ENCODE assay signal across 8 mouse cellular contexts in the genomic region with DNA sequence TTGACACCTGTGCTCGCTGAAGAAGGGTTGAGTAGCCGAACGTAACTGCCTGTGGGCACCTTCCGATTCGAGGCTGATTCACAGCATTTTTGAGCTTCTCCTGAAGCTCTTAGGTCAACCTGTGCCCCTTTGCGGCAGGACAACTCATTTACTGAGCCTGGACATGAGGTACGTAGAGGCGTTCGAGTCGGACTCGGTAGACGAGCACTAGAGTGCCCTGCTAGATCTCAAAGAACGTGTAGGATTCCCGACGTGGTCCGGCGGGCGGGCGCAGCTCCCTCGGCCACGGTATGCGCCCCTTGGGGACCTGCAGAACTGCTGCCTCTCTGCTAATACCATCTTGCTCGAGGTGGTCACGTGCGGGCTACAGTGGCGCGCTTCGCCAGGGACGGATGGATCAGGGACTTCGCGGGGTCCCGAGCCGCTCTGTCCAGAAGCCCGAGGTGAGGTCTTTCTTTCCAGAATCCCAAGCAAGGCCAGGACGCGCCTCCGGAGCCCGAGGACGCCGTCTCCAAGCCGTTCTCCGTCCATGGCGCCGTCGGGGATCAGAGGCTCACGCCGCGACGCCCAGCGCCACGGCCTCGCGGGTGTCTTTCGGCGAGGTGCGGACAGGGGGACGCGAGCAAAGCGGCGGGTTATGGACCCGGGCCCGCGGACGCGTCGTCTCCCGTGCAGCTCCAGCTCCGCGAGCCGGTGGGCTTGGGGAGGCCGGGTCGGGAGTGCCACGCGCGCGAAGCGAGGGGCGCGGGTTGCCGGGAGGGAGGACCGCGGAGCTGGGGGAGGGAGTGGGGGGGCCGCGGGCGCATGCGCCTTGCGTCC. TPM values are rescaled to one million over a fixed set of nuclear protein-coding genes. Genes with fewer than 3 reads are reported as not detected.
DNase-seq lines count a peak whose midpoint lies in the region; ATAC-seq lines count a peak whose summit lies in the region.

A gene (plus strand): TSS at position 51 of the 819 bp plus-strand sequence.

- ATAC-seq in CD4-positive, CD25-positive, alpha-beta regulatory T cell, adult 4 months = peak; percentile 44
- ATAC-seq in granulocyte monocyte progenitor cell, adult 5-6 weeks (replicated peaks; ENCODE audit: poor library complexity, severe bottlenecking) = peak; percentile 51
- peak; percentile 79 for ATAC-seq in kidney, embryonic 15.5 days (replicated peaks; ENCODE audit: low FRiP score)
- ATAC-seq in liver, embryonic 15.5 days (ENCODE audit: insufficient read depth) = peak; percentile 34

- no peaks in the 10 kb centered on the region for H3K9me3 ChIP-seq in kidney, embryonic 15.5 days (replicated peaks)
- no peaks in the 10 kb centered on the region for H3K9me3 ChIP-seq in liver, embryonic 15.5 days (replicated peaks)

- DNase-seq in adrenal gland, adult 18-20 months (ENCODE audit: low spot score in 2 of 2) = no peak
- no peak for DNase-seq in adrenal gland, adult (ENCODE audit: inconsistent age in 2 of 2, low spot score in 1 of 2)
- peak; percentile 92 to 94 for DNase-seq in cerebellum, postnatal 10 days
- DNase-seq in retina, embryonic 14.5 days (ENCODE audit: low spot score) = peak; percentile 74

- 2% methylated on average over 82 of the region's 87 CpGs for WGBS in kidney, embryonic 15.5 days
- 3% methylated on average over 87 of the region's 87 CpGs for WGBS in liver, embryonic 15.5 days (ENCODE audit: insufficient replicate concordance)

- H3K9ac ChIP-seq in kidney, embryonic 15.5 days = peak within 1 kb of the TSS; percentile 73
- H3K9ac ChIP-seq in liver, embryonic 15.5 days = peak within 1 kb of the TSS; percentile 71

- peak within 1 kb of the TSS; percentile 94 for H3K4me2 ChIP-seq in kidney, embryonic 15.5 days
- peak within 1 kb of the TSS; percentile 99 for H3K4me2 ChIP-seq in liver, embryonic 15.5 days

- peaks cover 13% of the 10 kb centered on the region for H3K27me3 ChIP-seq in kidney, embryonic 15.5 days
- peaks cover 15% of the 10 kb centered on the region for H3K27me3 ChIP-seq in liver, embryonic 15.5 days

- H3K36me3 ChIP-seq in kidney, embryonic 15.5 days = no peaks in the 10 kb centered on the region
- no peaks in the 10 kb centered on the region for H3K36me3 ChIP-seq in liver, embryonic 15.5 days (replicated peaks)

- H3K27ac ChIP-seq in kidney, embryonic 15.5 days = peak within 1 kb of the TSS; percentile 95
- peak within 1 kb of the TSS; percentile 89 for H3K27ac ChIP-seq in liver, embryonic 15.5 days (replicated peaks)

- peaks cover 13% of the 10 kb centered on the region for H3K4me1 ChIP-seq in kidney, embryonic 15.5 days
- H3K4me1 ChIP-seq in liver, embryonic 15.5 days (replicated peaks) = peaks cover 33% of the 10 kb centered on the region

- peak within 1 kb of the TSS; percentile 93 for H3K4me3 ChIP-seq in kidney, embryonic 15.5 days (replicated peaks)
- H3K4me3 ChIP-seq in liver, embryonic 15.5 days (replicated peaks) = peak within 1 kb of the TSS; percentile 91

RNA-seq across cellular contexts. Expression of the gene that starts here (rescaled TPM):
- 10 to 100 TPM; 25.9 to 27.6 TPM for total RNA-seq in adrenal gland, adult 18-20 months (2021)
- polyA plus RNA-seq in CD4-positive, CD25-positive, alpha-beta regulatory T cell, adult 4 months (2017; shearing (Covaris generic)) = 10 to 100 TPM; 10.8 to 12.6 TPM
- total RNA-seq in granulocyte monocyte progenitor cell, adult 5-6 weeks (2014; fragmentation: Nextera tagmentation) = 11.7 and 13.0 TPM in 2 replicates
- total RNA-seq in granulocyte monocyte progenitor cell, adult 5-6 weeks (2017) = 8.1 and 13.5 TPM in 2 replicates
- 14.7 and 15.0 TPM in 2 replicates for polyA plus RNA-seq in kidney, embryonic 15.5 days (2015; fragmentation: Nextera tagmentation; extraction: Ambion mirVana)
- polyA plus RNA-seq in liver, embryonic 15.5 days (2015; fragmentation: Nextera tagmentation; extraction: Ambion mirVana) = 12.5 and 12.8 TPM in 2 replicates

Comparison
In these comparisons a context has a peak if more than half of its experiments do, and no peak if none do; other contexts are left out.
1. DNase-seq: peak in cerebellum, postnatal 10 days (2 of 2) and retina, embryonic 14.5 days (single experiment); none in adrenal gland, adult 18-20 months (0 of 2) and adrenal gland, adult (0 of 2).
2. Peak in every context shown above with its lines, with median percentiles within 50 percentile points of each other: ATAC-seq.